Mouse (Mus musculus): ENCODE results near the gene Gm14692. TPM values are rescaled to one million over a fixed set of nuclear protein-coding genes. Genes with fewer than 3 reads are reported as not detected.
"Not testable (repeated sequence)": the region's sequence is repeated elsewhere in the genome, so short reads cannot be mapped to it uniquely, and the experiment has no call there.

Gene Gm14692
- not detected for total RNA-seq (2021)
- long read RNA-seq, experiment 1, result 0 reads
- long read RNA-seq, experiment 2, result 0 reads

DNA sequence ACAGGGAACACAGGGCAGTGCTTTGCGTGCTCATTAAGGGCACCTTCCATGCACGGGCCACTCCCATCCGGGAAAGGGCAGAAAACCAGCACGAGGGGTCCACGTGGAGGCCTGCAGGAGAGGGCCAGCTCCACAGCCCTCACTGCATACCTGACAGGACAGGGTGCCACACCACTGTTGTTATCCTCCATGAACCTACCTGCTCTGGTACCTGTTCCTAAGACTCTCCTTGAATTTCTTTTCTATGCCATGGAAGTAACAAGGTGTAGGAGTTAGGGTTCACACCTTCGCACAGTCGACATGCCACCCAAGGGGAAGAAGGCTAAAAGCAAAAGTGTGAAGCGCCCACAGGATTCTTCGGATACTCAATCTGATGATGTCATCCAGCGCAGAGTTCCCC lies at the start of gene Gm14692:
Gm14692 (plus strand) TSS at position 301 of the 400 bp plus-strand sequence.
- DNase-seq, result not testable (repeated sequence)

- DNase-seq, result not testable (repeated sequence)
These were observed 2.0 kb upstream of the Gm14692 start, which contains the start of gene Gm1140 for GRCm38 (mm10) chrX:67693462-67693861. TSS of gene Gm1140 (minus strand) at chrX:67693562.

Other genes with a start within 250 kb of the Gm14692 start
- gene Gm1140, start 2.1 kb upstream of the Gm14692 start, total RNA-seq (2021), result not detected
- gene 4933436I01Rik, start 225.8 kb downstream of the Gm14692 start, total RNA-seq (2021), result not detected